Mouse (Mus musculus): ENCODE measurements at regions not wholly inside any gene's neighbourhood (a gene's known extent, or its start where the extent isn't known, plus 50 kb on each side); places are given as distances from the start of the nearest gene placed in this dataset.
A peak's percentile ranks its signal among the peaks of the same experiment; 100 is the strongest.

DNA sequence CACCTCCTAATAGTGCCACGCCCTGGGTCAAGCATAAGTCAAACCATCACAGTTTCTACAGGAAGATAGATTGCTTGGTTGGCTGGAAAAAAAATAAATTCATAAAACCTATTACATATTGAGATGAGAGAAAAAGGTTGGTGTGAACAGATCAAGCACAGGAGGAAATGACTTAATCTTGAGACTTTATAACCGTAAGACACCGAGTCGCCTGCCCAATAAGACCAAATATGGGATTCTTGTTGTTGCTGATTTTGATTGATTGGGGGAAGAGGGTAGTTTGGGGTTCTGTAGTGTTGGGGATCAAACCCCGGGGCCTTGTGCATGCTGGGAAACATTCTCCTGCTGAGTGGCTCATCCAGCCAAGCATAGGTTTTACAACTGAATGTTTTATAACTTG lies 122.9 kb downstream of the Sp3 start:
- DNase-seq (ENCODE audit: low spot score in 2 of 2): no peak
- intact Hi-C loops (cut with DNase I): no loop called here

DNA sequence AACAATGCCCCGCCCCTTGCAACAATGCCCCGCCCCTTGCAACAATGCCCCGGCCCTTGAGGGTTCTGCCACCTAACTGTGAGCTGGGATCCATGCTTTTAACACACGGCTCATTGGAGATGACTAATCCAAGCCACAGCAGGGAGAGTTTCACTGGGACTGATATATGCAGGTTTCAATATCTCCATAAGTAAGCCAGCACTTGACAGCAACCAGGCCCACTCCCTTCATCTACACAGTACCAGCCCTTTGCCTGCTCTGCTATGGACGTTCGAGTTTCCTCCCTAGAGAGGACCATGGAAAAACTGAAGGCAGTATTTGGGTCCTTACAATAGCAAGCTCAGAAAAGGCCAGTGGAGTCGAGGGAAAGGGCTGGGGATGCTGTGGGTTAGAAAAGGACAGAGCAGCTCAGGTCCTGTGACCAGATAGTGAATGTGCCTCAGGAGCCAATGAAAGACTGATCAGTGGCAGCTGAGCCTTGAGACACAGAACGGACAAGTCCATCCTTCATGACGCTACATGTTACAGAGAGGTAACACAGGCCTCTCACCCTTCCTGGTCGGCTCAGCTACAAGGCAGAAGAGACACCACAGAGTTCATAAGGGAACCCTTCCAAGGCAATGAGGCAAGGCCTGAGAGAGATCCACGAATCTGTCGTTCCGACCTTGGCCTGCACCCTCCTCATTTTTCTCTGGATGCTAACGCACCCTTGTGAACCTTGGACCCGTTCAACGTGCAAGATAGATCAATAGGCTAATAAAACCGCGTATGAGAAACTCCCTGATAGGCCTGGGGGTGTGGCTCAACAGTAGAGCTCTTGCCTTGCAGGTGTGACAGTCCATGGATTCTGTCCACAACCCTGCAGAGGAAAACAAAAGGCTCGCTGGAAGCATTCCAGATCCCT lies 114.5 kb downstream of the Sp3 start:
- no peak for DNase-seq (ENCODE audit: low spot score in 2 of 2)
- intact Hi-C loops (cut with DNase I): no loop called here

DNA sequence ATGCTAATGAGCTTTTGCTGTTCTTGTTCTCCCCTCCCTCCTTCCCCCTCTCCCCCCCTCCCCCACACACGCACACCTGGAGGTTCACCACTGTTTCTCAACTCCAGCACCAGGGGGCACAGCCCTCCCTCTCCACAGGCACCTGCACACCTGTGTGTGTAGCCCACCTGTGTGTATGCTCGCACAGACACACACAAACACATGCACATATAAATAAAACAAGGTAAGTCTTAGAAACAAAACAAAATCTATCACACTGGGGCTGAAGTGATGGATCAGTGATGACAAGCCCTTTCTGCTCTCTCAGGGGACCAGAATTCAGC lies 113.9 kb downstream of the Sp3 start:
- intact Hi-C loops (cut with DNase I): no loop called here
- no peak for DNase-seq (ENCODE audit: low spot score in 2 of 2)

DNA sequence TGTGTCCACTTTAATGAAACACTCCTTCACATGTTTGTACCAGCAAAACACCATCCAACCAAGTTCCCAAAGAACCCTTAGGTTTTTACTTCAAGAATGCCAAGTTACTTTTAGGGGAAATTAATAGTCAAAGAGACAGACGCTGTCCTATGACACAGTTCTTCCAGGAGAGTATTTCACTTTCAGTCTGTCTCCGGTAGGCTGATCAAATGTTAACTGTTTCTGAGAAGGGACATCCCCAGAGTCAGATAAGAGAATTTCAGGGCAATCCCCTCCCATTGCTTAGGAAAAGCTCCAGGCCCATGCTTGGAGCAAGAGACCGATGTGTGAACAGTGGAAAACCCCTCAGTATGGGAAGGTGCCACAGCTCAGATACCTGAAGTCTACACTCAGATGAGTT lies 112.1 kb downstream of the Sp3 start:
- DNase-seq (ENCODE audit: low spot score in 2 of 2): no peak
- intact Hi-C loops (cut with DNase I): no loop called here

DNA sequence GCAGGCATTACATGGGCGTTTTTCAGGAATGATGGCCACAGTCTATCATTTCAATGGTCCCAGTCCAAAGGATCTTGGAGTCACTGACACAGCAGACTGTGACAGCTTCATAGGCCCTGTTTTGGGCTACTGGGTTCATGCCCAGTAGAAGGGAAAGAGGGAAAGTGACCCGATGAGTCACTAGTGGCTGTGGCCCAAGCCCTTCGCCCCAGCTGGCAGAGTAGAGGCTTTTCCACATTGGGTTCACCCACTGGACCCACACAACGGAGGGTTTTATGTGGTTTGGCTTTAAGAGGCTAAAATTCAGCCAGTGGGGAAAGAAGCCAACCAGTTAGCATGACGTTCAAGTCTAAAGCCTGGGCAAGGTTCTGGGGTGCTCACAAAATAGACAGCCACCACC lies 108.4 kb downstream of the Sp3 start:
- DNase-seq (ENCODE audit: low spot score in 2 of 2): peak; percentile 16 to 30
- intact Hi-C loops (cut with DNase I): no loop called here

DNA sequence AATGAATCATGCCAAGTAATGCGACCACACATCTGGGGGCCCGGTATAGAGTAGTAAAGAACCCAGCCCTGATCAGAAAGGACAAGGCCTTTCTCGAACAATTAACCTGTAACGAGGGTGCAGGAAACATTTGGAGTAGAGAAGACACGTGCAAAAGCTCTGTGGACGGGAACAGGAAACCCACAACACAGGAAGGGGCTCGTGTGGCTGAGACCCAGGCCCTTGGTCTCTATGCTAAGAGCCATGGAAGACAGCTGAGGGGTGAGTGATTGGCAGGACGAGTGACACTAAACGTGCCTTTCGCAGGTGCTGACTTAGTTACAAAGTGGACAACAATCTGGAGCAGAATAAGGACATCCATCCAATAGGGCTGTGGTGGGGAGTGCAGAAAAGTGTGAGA lies 106.3 kb downstream of the Sp3 start:
- no peak for DNase-seq (ENCODE audit: low spot score in 2 of 2)
- intact Hi-C loops (cut with DNase I): no loop called here

DNA sequence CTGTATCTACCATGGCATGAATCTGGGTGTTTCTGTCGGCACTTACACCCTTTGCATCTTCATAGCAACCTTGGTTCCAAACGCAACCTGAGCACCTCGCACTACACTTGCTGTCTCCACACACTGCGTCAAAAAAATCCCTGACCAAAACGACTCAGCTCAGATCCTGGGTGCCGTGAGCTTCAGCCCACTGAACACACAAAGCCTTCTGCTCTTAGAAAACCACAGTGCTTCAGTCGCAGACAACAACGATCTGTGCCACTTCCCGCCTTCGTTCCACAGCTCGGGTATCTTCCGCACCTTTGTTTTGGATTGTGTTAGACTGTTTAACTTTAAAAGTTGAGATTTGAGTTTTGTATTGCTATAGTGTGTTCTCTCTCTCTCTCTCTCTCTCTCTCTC lies 105.7 kb downstream of the Sp3 start:
- DNase-seq (ENCODE audit: low spot score in 2 of 2): no peak
- intact Hi-C loops (cut with DNase I): no loop called here

DNA sequence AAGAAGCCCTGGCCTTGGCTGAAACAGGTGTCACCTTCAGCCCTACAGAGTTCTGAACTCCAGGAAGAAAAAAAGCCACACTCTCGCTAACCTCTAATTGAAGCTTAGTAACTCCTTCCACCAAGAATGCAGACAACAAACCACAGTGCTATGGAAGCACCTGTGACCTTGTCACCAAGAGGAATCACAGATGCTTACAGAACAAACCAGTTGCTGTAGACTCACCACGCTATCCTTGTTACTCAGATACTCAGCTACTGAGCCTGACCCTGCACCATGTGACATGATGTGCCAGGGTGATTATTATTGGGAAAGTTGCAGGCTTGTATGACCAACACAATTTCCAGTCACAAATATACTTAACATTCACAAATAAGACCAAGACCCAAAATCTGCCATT lies 104.6 kb downstream of the Sp3 start:
- intact Hi-C loops (cut with DNase I): no loop called here
- DNase-seq (ENCODE audit: low spot score in 2 of 2): no peak

DNA sequence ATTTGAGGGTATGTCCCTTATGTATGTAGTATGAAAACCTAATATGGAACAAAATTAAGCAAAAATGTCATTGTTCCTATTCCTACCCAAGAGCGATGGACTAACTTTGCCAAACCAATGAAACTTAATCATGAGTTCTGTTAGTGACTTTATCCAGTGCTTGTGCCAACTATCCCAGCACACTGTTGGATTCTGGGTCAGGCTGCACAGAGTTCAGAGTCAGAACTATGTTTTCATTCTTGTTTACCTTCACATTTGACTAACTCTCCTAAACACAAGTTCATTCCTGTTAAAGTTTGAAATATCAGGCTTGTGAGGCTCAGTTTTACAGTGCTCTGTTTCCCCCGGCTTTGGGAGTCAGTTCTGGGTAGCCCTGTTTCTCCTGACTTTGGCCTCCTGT lies 100.2 kb downstream of the Sp3 start:
- intact Hi-C loops (cut with DNase I): no loop called here
- no peak for DNase-seq (ENCODE audit: low spot score in 2 of 2)

DNA sequence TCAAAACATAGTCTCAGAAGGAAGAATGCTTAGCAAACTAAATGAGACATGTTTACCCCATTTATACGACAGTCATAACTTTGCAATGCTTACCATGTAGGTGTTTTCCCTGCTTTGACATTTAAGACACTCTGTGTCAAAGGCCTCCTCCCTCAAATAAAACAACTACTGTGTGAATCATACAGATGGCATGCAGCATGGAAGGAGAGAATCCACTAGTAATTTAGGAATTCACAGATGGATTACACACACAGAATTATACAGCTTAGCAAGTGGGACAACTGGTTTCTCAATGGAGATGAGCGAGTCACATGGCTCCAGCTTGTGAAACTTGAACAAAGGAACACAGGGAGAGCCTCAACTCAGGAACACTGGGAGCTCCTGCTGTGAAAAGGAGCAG lies 98.7 kb downstream of the Sp3 start:
- intact Hi-C loops (cut with DNase I): no loop called here
- no peak for DNase-seq (ENCODE audit: low spot score in 2 of 2)

DNA sequence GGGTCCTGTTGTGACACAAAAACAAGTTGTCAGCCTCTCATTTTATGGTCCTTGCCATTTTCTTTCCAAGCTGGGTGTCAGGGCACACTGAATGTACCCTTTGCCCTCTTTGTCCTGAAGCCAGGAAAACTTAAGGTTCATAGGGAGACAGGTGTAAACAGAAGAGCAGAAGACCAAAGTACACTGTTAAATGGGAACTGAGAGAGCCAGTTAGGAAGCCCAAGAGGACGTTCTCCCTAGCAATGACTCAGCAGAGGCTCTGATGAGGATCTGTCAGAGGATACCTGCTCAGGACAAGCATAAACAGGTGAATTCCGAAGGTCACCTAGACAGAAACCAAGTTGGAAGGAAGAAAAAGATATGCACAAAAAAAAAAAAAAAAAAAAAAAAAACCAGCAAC lies 94.0 kb downstream of the Sp3 start:
- intact Hi-C loops (cut with DNase I): no loop called here
- no peak for DNase-seq (ENCODE audit: low spot score in 2 of 2)
